Mouse (Mus musculus) gastrocnemius, postnatal 14 days (tissue): ENCODE measurements at regions not wholly inside any gene's neighbourhood (a gene's known extent, or its start where the extent isn't known, plus 50 kb on each side); places are given as distances from the start of the nearest gene placed in this dataset.
"Not testable (repeated sequence)": the region's sequence is repeated elsewhere in the genome, so short reads cannot be mapped to it uniquely, and the experiment has no call there.

Experiments
- DNase-seq: peaks from one replicate; pipeline ENCODE4 v3.0.0; 2021; ENCODE audit warnings: mixed read lengths
- intact Hi-C: fragments of 180-260 bp; cut with DNase I; formaldehyde crosslinking; loops from one replicate; pipeline ENCODE4 v1.15.1; 2025; ENCODE audit warnings: low total_unique reads

GRCm38 (mm10) chr11:14136142-14136541, 462.9 kb upstream of the Pom121l12 start:
- DNase-seq = no peak
- intact Hi-C loops = no loop called here

GRCm38 (mm10) chr11:14142376-14142775, 456.7 kb upstream of the Pom121l12 start:
- intact Hi-C loops = loop anchor here (10.0 kb wide), 1 partner anchor 1148 kb away; no protein-coding TSS in a partner anchor
- not testable (repeated sequence) for DNase-seq

- intact Hi-C loops = loop anchor here (10.0 kb wide), 1 partner anchor 1153 kb away; no protein-coding TSS in a partner anchor
- DNase-seq = no peak
Measured at GRCm38 (mm10) chr11:14147639-14148038, 451.4 kb upstream of the Pom121l12 start.

- intact Hi-C loops = no loop called here
- DNase-seq = no peak
Measured at GRCm38 (mm10) chr11:14159366-14159765, 439.7 kb upstream of the Pom121l12 start.

GRCm38 (mm10) chr11:14169478-14169877, 429.6 kb upstream of the Pom121l12 start:
- intact Hi-C loops = no loop called here
- DNase-seq = no peak

GRCm38 (mm10) chr11:14174594-14174993, 424.5 kb upstream of the Pom121l12 start:
- no peak for DNase-seq
- intact Hi-C loops = no loop called here

GRCm38 (mm10) chr11:14182020-14182419, 417.1 kb upstream of the Pom121l12 start:
- DNase-seq = no peak
- intact Hi-C loops = no loop called here

GRCm38 (mm10) chr11:14182466-14182865, 416.6 kb upstream of the Pom121l12 start:
- no peak for DNase-seq
- intact Hi-C loops = no loop called here

GRCm38 (mm10) chr11:14183258-14183968, 415.7 kb upstream of the Pom121l12 start:
- no peak for DNase-seq
- intact Hi-C loops = no loop called here

GRCm38 (mm10) chr11:14195081-14195480, 404.0 kb upstream of the Pom121l12 start:
- intact Hi-C loops = no loop called here

More at GRCm38 (mm10) chr11:14195081-14195480, 404.0 kb upstream of the Pom121l12 start:
- DNase-seq = no peak
